Mouse (Mus musculus): ENCODE measurements around the gene Neo1.

Neo1 gene

GRCm38 (mm10) chr9:58859080-58859635, 177.1 kb downstream of the Neo1 start:
- DNase-seq = no peak

DNA sequence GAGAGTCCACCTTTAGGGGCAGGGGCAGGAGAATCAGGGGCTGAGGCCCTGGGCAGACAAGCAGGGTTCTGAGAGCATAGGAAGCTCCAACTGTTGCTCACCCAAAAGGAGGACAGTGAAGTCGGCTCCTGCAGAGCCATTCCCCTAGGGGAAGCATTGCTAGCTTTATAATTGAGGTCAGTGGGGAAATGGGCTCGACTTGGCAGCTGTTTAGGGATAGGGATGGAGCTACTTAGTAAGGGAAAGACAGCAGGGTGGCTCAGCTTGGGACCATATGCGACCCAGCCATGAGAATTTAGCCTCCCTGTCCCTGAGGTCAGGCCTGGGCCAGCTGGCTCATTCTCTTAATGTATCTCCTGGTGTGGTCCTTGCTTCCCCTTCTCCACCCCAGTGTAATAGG, 181.3 kb downstream of the Neo1 start:
- DNase-seq = no peak

DNA sequence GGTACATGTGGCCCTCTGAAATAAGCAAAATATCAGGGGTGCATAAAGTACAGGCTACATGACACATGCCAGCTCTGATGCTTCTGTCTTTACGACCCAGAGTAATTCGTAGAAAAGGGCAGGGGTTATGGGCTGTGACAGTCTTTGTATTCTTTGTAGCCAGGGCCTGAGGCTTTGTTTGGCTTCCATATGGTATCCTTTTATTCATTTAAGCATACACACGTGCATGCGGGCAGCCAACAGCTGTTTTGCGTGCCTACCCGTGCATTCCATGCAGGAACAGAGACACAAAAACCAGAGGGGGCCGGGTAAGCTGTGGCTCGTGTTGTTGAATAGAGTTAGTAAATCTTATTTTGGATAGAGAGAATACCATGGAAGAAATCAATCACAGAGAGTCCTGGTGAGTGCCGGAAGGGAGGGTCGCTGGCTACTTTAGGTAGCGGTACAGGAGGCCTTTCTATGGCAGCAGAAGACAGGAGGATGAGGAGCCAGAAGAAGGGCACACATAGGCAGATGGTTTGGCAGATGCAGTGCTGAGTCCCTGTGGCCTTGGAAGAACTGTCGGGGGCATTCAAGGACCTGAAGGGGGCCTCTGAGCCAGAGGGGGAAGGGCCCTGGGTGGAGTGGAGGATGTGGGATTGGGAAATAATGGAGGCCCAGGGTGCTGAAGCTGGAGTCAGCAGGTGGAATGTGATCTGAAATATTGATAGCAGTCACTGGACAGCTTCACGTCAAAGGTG, 186.5 kb downstream of the Neo1 start:
- no peak for DNase-seq

GRCm38 (mm10) chr9:58847676-58848075, 188.6 kb downstream of the Neo1 start:
- no peak for DNase-seq

GRCm38 (mm10) chr9:58847008-58847407, 189.2 kb downstream of the Neo1 start:
- DNase-seq = no peak

GRCm38 (mm10) chr9:58844597-58844996, 191.6 kb downstream of the Neo1 start:
- DNase-seq = no peak

GRCm38 (mm10) chr9:58841655-58842054, 194.6 kb downstream of the Neo1 start:
- no peak for DNase-seq

DNA sequence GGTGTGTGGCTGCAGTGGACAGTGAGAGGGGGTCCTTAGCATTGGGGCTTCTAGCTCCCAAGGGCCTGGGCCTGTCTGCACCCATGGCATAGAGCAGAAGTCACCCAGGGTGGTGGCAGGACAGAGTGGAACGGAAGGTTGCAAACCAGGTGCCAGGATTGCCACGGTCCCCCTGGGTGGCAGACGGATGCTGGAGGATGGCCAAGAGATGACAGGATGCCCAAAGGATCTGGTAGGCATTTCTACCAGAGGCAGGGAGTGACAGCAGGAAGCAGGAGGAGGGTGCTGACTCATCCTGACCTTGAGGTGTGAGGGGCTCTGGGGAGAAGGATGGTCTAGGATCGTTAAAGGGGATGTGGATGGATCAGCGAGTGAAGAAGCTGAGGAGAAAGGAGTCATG, 197.7 kb downstream of the Neo1 start:
- DNase-seq = no peak

DNA sequence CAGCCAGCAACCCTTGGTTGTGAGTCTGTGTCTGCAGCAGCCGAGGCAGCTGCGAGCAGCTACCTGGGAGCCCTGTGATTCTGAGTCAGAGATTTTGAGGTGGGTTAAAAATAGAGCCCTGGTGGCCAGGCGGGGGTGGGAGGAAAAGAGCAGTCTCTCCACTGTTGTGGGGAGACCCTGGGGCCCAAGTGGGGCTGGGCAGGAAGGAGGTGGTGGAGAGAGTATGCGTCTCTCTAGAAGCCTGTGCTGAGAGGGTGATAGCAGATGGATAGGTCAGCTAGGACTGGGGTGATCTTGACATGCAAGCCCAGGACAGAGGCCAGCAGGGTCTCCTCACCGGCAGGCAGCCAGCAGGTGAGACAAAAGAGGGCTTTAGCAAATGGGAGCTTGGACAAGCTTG, 199.1 kb downstream of the Neo1 start:
- DNase-seq = no peak

DNA sequence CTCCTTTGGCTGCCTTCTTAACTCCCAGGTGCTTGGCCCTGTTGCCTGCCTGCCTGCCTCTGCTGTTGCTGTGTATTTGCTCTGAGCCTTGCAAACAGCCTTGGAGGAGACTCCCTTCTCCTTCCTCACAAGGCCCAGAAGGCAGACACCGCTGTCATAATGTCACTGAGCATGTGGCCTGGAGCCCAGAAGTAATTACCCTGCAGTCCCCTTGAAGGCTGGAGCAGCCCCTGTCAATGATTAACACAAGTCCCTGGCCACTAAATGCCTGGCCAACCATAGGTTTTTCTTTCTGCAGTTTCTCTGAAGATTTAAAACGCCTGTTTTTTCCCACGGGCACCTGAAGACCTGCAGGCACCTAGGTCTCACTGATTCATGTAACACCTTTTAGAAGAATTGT, 203.3 kb downstream of the Neo1 start:
- no peak for DNase-seq

GRCm38 (mm10) chr9:58829627-58830026, 206.6 kb downstream of the Neo1 start:
- DNase-seq = no peak
